Mouse (Mus musculus): ENCODE measurements around the gene Tor3a.

DNA sequence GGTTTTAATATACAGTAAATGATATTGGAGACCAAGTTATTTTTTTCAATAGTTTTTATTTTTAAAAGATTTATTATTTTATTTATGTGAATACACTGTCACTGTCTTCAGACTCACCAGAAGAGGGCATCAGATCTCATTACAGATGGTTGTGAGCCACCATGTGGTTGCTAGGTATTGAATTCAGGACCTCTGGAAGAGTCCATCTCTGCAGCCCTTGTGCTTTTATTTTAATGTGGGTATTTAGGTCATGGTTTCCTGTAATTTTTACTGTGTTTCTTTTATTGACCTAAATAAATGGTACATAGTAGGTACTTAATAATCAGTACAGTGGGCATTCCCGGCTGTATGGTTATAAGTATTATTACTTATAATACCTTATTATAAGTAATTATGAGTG lies 59.4 kb downstream of the Tor3a start:
- TF ChIP-seq POLR2A (IDR thresholded peaks at IDR 0.05; ENCODE audit: borderline replicate concordance, extremely low read depth, insufficient read depth, insufficient read length, poor library complexity, severe bottlenecking) (no peak), CTCF (IDR thresholded peaks at IDR 0.05; ENCODE audit: borderline replicate concordance, extremely low read depth, insufficient read depth, insufficient read length) (0 out of 2 replicates have a peak, but pooled peaks have one; percentile 13)

All from brain, embryonic 14.5 days (tissue).